Mouse (Mus musculus): ENCODE results near the gene Fgf11.

GRCm38 (mm10) chr11:69754233-69754632 is 47.4 kb downstream of the Fgf11 start:
- TF ChIP-seq CTCF (IDR thresholded peaks at IDR 0.05; ENCODE audit: low read depth) (no peak), EP300 (IDR thresholded peaks at IDR 0.05; ENCODE audit: low read depth) (no peak)
